Mouse (Mus musculus): ENCODE data around the gene Olfr309. TPM values are rescaled to one million over a fixed set of nuclear protein-coding genes. Genes with fewer than 3 reads are reported as not detected.

Olfr309 gene
- polyA plus RNA-seq, 1 experiment from 2014 or later = not detected

Small RNAs within 50 kb of the gene (microRNA-seq; reads per million reads assigned to microRNA genes)
- not detected for gene Gm23192

Other genes starting within 250 kb of the Olfr309 start
- not detected in 2 replicates for gene Vmn2r75, start 141.9 kb downstream of the Olfr309 start, polyA plus RNA-seq (2014; fragmentation: Nextera tagmentation; extraction: Ambion mirVana)
- gene Vmn2r76, start 67.4 kb downstream of the Olfr309 start, polyA plus RNA-seq (2014; fragmentation: Nextera tagmentation; extraction: Ambion mirVana) = not detected in 2 replicates
- gene Olfr310, start 36.5 kb downstream of the Olfr309 start, polyA plus RNA-seq (2014; fragmentation: Nextera tagmentation; extraction: Ambion mirVana) = not detected in 2 replicates
- not detected in 2 replicates for gene Olfr308, start 11.9 kb upstream of the Olfr309 start, polyA plus RNA-seq (2014; fragmentation: Nextera tagmentation; extraction: Ambion mirVana)
- not detected in 2 replicates for gene Olfr307, start 23.9 kb upstream of the Olfr309 start, polyA plus RNA-seq (2014; fragmentation: Nextera tagmentation; extraction: Ambion mirVana)
- not detected in 2 replicates for gene Olfr305, start 53.2 kb upstream of the Olfr309 start, polyA plus RNA-seq (2014; fragmentation: Nextera tagmentation; extraction: Ambion mirVana)
- not detected in 2 replicates for gene Olfr304, start 73.0 kb upstream of the Olfr309 start, polyA plus RNA-seq (2014; fragmentation: Nextera tagmentation; extraction: Ambion mirVana)
- gene Olfr303, start 84.1 kb upstream of the Olfr309 start, polyA plus RNA-seq (2014; fragmentation: Nextera tagmentation; extraction: Ambion mirVana) = not detected in 2 replicates
- gene Olfr301, start 90.1 kb upstream of the Olfr309 start, polyA plus RNA-seq (2014; fragmentation: Nextera tagmentation; extraction: Ambion mirVana) = not detected in 2 replicates
- gene Olfr299, start 146.2 kb upstream of the Olfr309 start, polyA plus RNA-seq (2014; fragmentation: Nextera tagmentation; extraction: Ambion mirVana) = not detected in 2 replicates
- not detected in 2 replicates for gene Olfr298, start 178.8 kb upstream of the Olfr309 start, polyA plus RNA-seq (2014; fragmentation: Nextera tagmentation; extraction: Ambion mirVana)
- not detected in 2 replicates for gene Olfr297, start 206.3 kb upstream of the Olfr309 start, polyA plus RNA-seq (2014; fragmentation: Nextera tagmentation; extraction: Ambion mirVana)

Measured in limb, embryonic 11.5 days (tissue).